Mouse (Mus musculus) hindbrain, embryonic 10.5 days (tissue): Measurements from ENCODE around the gene Slc25a14. TPM values are rescaled to one million over a fixed set of nuclear protein-coding genes. Genes with fewer than 3 reads are reported as not detected.

Experiments used
- DNase-seq: peaks from one replicate; pipeline ENCODE4 v3.0.0-alpha.2; 2017; ENCODE audit warnings: low spot score
- H3K27ac ChIP-seq: fragments of 300-500 bp; sonication (generic); 2 replicates; pipeline ENCODE4 v1.5.1; 2016; ENCODE audit warnings: mild to moderate bottlenecking, moderate library complexity
- H3K27me3 ChIP-seq: fragments of 300-500 bp; sonication (generic); 2 replicates; pipeline ENCODE4 v1.6.1; 2016; ENCODE audit warnings: mild to moderate bottlenecking; ENCODE audit not compliant: poor library complexity, insufficient read depth, severe bottlenecking
- H3K36me3 ChIP-seq: fragments of 300-500 bp; sonication (generic); 2 replicates; pipeline ENCODE4 v1.6.1; 2016; ENCODE audit warnings: mild to moderate bottlenecking, moderate library complexity
- H3K4me1 ChIP-seq: fragments of 300-500 bp; sonication (generic); replicated peaks from 2 replicates; pipeline ENCODE4 v1.6.1; 2016; ENCODE audit warnings: mild to moderate bottlenecking
- H3K4me3 ChIP-seq: fragments of 300-500 bp; sonication (generic); 2 replicates; pipeline ENCODE4 v1.5.1; 2016; ENCODE audit warnings: mild to moderate bottlenecking, moderate library complexity
- H3K9me3 ChIP-seq: fragments of 300-500 bp; sonication (generic); 2 replicates; pipeline ENCODE4 v1.6.1; 2016; ENCODE audit warnings: mild to moderate bottlenecking, moderate library complexity
- WGBS: fragments of 180-500 bp; shearing (Covaris S2); methylation state at CpG from one replicate; pipeline ENCODE4 v1.1.7; 2016; 5-methylcytosine and 5-hydroxymethylcytosine counted together
- polyA plus RNA-seq: library from polyadenylated mRNA; unstranded; fragments of >200 nt; fragmentation: Nextera tagmentation; extraction: Ambion mirVana; gene quantifications from 2 replicates; pipeline ENCODE4 v1.2.1, GENCODE M21; 2016

Slc25a14 gene
- polyA plus RNA-seq, 1 experiment from 2014 or later, result 27.1 TPM

DNA sequence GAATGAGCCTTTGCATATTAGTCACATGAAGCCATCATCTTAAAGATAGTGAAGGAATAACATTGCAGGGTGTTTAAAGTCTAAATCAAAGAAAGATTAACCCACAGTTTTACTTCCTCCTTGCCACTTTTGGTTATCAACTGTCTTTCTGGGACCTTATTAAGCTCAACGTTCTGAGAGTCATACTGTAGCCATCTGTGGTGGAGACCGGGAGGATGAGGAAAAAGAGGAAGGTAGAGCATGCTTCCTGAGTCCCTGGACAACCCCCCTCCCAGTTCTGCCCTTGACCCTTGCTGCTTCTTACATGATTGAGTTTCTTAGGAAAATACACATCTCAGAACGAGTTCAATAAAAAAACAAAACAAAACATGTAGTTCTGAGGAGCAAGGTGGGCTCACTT is 48.5 kb downstream of the Slc25a14 start:
- Histone ChIP-seq H3K36me3 (no peaks in the 10 kb centered on the region), H3K9me3 (no peaks in the 10 kb centered on the region), H3K27me3 (no peaks in the 10 kb centered on the region), H3K4me1 (no peaks in the 10 kb centered on the region), H3K4me3 (no peak overlapping the region), H3K27ac (no peak overlapping the region)
- 73% methylated on average over 3 of the region's 3 CpGs for WGBS
- no peak for DNase-seq

DNA sequence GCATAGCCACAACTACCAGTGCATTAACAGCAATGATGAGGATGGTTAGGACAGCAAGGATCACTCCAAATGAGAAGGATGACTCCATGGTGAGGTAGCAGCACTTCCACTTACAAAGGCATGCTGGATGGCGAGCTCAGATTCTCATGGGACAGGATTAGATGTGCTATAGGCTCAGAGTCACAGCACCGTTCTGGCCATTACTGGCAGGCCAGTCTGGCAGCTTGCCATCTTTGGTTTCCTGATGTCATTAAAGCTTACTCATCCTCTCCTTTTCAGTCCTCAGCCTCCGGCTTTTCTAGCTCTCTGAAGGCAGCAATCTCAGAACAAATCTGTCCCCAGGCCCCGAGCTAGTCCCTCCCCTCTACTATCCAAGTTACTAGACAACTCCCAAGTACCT is 51.0 kb downstream of the Slc25a14 start, which contains the start of gene Gpr119:
Gene Gpr119 (minus strand): TSS at position 308 of the 400 bp plus-strand sequence.
- H3K36me3 ChIP-seq, result no peaks in the 10 kb centered on the region
- H3K9me3 ChIP-seq, result no peaks in the 10 kb centered on the region
- H3K4me1 ChIP-seq, result no peaks in the 10 kb centered on the region
- H3K4me3 ChIP-seq, result no peak within 1 kb of the TSS
- WGBS, result 84% methylated on average over 4 of the region's 4 CpGs
- H3K27ac ChIP-seq, result no peak within 1 kb of the TSS
- H3K27me3 ChIP-seq, result no peaks in the 10 kb centered on the region
- no peak for DNase-seq

DNA sequence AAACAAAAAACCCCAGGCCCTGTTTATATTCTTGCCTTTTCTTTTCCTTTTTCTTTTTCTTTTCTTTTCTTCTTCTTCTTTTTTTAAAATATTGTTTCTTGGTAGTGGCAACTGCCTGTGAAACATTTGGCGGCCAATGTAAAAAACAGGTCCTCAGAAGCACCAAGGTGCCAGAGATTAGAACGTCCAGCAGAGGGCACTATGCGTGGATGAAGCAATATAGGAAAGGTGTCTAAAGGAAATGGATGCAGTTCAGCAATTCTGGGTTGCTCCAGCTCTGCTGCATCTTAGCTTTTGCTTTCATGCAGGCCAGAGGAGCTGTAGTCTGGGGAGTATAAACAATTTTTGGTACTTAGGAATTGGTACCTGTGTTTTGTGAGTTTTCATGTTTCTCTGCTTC is 60.2 kb downstream of the Slc25a14 start:
- Histone ChIP-seq H3K27me3 (no peaks in the 10 kb centered on the region), H3K27ac (no peak overlapping the region), H3K4me3 (no peak overlapping the region), H3K36me3 (no peaks in the 10 kb centered on the region), H3K4me1 (no peaks in the 10 kb centered on the region), H3K9me3 (no peaks in the 10 kb centered on the region)
- peak; percentile 35 for DNase-seq
- 24% methylated on average over 3 of the region's 3 CpGs for WGBS

GRCm38 (mm10) chrX:48683857-48684256 is 60.6 kb downstream of the Slc25a14 start:
- no peaks in the 10 kb centered on the region for H3K36me3 ChIP-seq
- H3K27ac ChIP-seq, result no peak overlapping the region
- H3K27me3 ChIP-seq, result no peaks in the 10 kb centered on the region
- H3K4me1 ChIP-seq, result no peaks in the 10 kb centered on the region
- H3K9me3 ChIP-seq, result no peaks in the 10 kb centered on the region
- WGBS, result 74% methylated on average over 5 of the region's 5 CpGs
- no peak for DNase-seq
- no peak overlapping the region for H3K4me3 ChIP-seq

DNA sequence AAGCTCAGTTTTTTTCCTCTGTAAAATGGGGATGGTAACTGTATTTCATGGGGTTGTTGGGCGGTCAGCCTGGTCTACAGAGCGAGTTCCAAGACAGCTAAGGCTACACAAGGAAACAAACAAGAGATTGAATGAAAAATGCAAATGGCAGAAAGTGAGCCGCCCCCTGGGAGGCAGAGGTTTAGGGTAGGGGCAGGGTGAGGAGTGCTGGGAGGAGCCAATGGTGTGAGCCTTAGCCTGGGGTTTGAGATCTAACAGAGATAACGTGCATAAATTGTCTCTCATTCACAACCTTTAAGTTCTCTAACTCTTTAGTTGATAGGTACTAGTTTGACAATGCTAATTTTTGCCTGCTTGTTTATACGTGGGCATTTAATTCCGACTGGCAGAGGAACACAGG is 71.2 kb downstream of the Slc25a14 start:
- Histone ChIP-seq H3K27ac (peak overlapping the region; percentile 69), H3K9me3 (no peaks in the 10 kb centered on the region), H3K27me3 (no peaks in the 10 kb centered on the region), H3K4me1 (peaks cover 7% of the 10 kb centered on the region), H3K4me3 (peak overlapping the region; percentile 67), H3K36me3 (peaks cover 12% of the 10 kb centered on the region)
- WGBS, result 17% methylated on average over 6 of the region's 6 CpGs
- no peak for DNase-seq

- H3K4me1 ChIP-seq, result peaks cover 7% of the 10 kb centered on the region
- 13% methylated on average over 42 of the region's 42 CpGs for WGBS
- H3K27ac ChIP-seq, result peak within 1 kb of the TSS; percentile 84
Observed at GRCm38 (mm10) chrX:48694864-48695371, 71.7 kb downstream of the Slc25a14 start, which contains the start of gene Rbmx2. Gene Rbmx2, plus strand, starts transcription at chrX:48695004.

GRCm38 (mm10) chrX:48709701-48710100 is 86.5 kb downstream of the Slc25a14 start:
- no peaks in the 10 kb centered on the region for H3K4me1 ChIP-seq
- H3K27ac ChIP-seq, result no peak overlapping the region
- 0 out of 2 replicates have a peak, but pooled peaks cover 2% of the 10 kb centered on the region for H3K9me3 ChIP-seq
- H3K36me3 ChIP-seq, result peaks cover 45% of the 10 kb centered on the region
- H3K27me3 ChIP-seq, result no peaks in the 10 kb centered on the region
- 89% methylated on average over 10 of the region's 10 CpGs for WGBS
- no peak for DNase-seq
- no peak overlapping the region for H3K4me3 ChIP-seq

More at GRCm38 (mm10) chrX:48694864-48695371, 71.7 kb downstream of the Slc25a14 start, which contains the start of gene Rbmx2:
- H3K27me3 ChIP-seq, result no peaks in the 10 kb centered on the region
- peak within 1 kb of the TSS; percentile 67 for H3K4me3 ChIP-seq
- H3K36me3 ChIP-seq, result peaks cover 12% of the 10 kb centered on the region
- no peaks in the 10 kb centered on the region for H3K9me3 ChIP-seq
- peak; percentile 90 for DNase-seq

Other genes with a start within 250 kb of the Slc25a14 start
- gene Elf4, start 160.3 kb upstream of the Slc25a14 start, polyA plus RNA-seq, result 2.6 and 2.8 TPM in 2 replicates
- gene Aifm1, start 109.8 kb upstream of the Slc25a14 start, polyA plus RNA-seq, result 65.5 and 73.0 TPM in 2 replicates
- gene Rab33a, start 104.1 kb upstream of the Slc25a14 start, polyA plus RNA-seq, result 10.7 and 28.3 TPM in 2 replicates
- gene Zfp280c, start 28.9 kb upstream of the Slc25a14 start, polyA plus RNA-seq, result 13.4 and 16.8 TPM in 2 replicates
- not detected in 2 replicates for gene Gpr119, start 51.1 kb downstream of the Slc25a14 start, polyA plus RNA-seq
- gene Rbmx2, start 71.6 kb downstream of the Slc25a14 start, polyA plus RNA-seq, result 19.4 and 24.3 TPM in 2 replicates